Mouse (Mus musculus) liver, postnatal 0 days (tissue): ENCODE measurements around the gene Slco3a1.

Source experiments
- CTCF ChIP-seq: sonication (generic); IDR thresholded peaks from 2 replicates; pipeline ENCODE4 v1.5.1; 2016; ENCODE audit warnings: antibody characterized with exemption, low read depth
- EP300 ChIP-seq: IDR thresholded peaks from 2 replicates; pipeline ENCODE4 v1.6.1; 2016; ENCODE audit warnings: antibody characterized with exemption, low read depth, mild to moderate bottlenecking

GRCm38 (mm10) chr7:74486083-74486482, 68.5 kb downstream of the Slco3a1 start:
- no peak for TF ChIP-seq CTCF
- TF ChIP-seq EP300 = no peak
